Mouse (Mus musculus) gastrocnemius, adult 2 months (tissue): ENCODE measurements around the gene Gm21860. TPM values are rescaled to one million over a fixed set of nuclear protein-coding genes. Genes with fewer than 3 reads are reported as not detected.
"Not testable (repeated sequence)": the region's sequence is repeated elsewhere in the genome, so short reads cannot be mapped to it uniquely, and the experiment has no call there.

Source experiments
- DNase-seq: peaks from one replicate; pipeline ENCODE4 v3.0.0; 2022
- H3K27ac ChIP-seq: fragments of 200-600 bp; 2 replicates; pipeline ENCODE4 v1.8.1; 2022; ENCODE audit warnings: mild to moderate bottlenecking
- H3K4me3 ChIP-seq: fragments of 200-600 bp; 2 replicates; pipeline ENCODE4 v1.8.1; 2022; ENCODE audit warnings: mild to moderate bottlenecking, moderate library complexity
- intact Hi-C: fragments of 180-260 bp; cut with DNase I; formaldehyde crosslinking; loops from one replicate; pipeline ENCODE4 v1.15.1; 2025
- total RNA-seq, 2 experiments: library from RNA; stranded (reverse); gene quantifications; 2 replicates each; pipeline ENCODE4 v1.2.3; 2021

The Gm21860 gene
- total RNA-seq, 2 experiments from 2014 or later = not detected

DNA sequence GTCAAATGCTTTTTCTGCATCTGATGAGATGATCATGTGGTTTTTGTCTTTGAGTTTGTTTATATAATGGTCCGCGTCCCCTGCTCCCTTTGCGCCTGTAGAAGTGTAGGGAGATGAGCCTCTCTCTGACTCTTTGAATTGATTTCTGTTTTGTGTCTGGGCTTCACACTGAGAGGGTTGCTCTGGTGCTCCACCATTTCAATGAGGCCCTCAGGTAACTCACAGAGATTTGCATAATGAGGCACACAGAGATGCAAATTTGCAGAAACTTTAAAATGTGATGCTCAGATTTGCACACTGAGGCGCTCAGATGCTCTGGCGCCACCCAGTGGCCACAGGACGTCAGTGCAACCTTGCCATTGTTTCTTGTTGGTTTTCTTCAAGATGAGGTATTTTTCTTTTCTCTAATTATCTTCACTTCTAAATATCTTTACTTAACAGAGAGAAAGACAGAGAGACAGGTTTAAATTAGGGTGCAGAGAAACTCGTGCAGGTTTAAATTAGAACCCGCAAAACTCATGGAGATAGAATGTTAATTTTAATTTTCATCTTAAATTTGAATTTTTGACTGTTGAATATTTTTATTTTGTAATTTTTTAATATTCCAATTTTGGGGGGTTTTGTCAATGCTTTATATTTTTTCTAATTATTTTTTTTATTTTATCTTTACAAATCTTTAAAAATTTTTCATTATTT, 30.5 kb downstream of the Gm21860 start:
- H3K27ac ChIP-seq, DNase-seq, H3K4me3 ChIP-seq, intact Hi-C loops: not testable (repeated sequence)

- intact Hi-C loops, H3K4me3 ChIP-seq, H3K27ac ChIP-seq: not testable (repeated sequence)
- peak; percentile 25 for DNase-seq
These were observed 31.2 kb downstream of the Gm21860 start for GRCm38 (mm10) chrY:90723336-90723987.

GRCm38 (mm10) chrY:90720505-90720904, 34.1 kb downstream of the Gm21860 start:
- intact Hi-C loops, DNase-seq, H3K4me3 ChIP-seq, H3K27ac ChIP-seq: not testable (repeated sequence)

DNA sequence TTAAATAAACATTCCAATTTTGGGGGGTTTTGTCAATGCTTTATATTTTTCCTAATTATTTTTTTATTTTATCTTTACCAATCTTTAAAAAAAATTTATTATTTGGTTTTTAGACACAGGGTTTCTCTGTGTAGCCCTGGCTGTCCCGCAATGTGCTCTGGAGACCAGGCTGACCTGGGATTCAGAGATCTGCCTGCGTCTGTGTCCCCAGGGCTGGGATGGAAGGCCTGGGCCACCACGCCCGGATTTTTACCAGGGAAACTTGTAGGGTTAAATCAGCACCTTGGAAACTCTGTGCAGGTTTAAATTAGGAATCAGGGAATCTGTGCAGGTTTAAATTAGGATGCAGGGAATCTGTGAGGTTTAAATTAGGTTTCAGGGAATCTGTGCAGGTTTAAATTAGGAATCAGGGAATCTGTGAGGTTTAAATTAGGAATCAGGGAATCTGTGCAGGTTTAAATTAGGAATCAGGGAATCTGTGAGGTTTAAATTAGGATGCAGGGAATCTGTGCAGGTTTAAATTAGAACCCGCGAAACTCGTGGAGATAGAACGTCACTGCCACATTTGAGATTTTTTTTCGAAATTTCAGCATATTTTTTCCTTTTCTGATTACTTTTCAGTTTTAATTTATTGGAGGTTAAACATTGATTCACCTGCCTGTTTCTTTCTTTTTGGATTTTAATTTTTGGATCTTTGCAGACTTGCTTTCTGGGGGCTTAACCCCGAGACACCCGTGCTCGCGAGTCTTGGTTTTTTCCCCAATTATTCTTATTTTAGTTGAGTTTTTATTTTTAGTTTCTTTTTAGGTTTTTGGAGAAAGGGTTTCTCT, 35.0 kb downstream of the Gm21860 start:
- intact Hi-C loops, DNase-seq, H3K27ac ChIP-seq, H3K4me3 ChIP-seq: not testable (repeated sequence)

DNA sequence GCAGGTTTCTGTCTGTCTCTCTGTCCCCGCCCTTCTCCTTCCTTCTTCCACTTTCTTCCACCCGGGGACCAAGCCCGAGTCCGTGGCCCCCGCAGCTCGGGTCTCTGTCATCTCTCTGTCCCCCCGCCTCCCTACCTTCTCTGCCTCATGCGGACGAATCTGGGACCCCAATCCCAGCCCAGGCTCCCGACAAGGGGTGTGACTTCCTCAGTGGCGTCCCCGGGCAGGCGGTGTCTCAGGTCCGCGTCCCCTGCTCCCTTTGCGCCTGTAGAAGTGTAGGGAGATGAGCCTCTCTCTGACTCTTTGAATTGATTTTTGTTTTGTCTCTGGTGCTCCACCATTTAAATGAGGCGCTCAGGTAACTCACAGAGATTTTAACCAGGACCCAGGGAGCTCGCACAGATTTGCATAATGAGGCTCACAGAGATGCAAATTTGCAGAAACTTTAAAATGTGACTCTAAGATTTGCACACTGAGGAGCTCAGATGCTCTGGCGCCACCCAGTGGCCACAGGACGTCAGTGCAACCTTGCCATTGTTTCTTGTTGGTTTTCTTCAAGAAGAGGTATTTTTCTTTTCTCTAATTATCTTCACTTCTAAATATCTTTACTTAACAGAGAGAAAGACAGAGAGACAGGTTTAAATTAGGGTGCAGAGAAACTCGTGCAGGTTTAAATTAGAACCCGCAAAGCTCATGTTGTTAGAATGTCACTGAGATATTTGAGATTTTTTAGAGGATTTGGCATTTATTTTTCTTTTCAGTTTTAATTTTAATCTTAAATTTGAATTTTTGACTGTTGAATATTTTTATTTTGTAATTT, 35.8 kb downstream of the Gm21860 start:
- H3K4me3 ChIP-seq, H3K27ac ChIP-seq, intact Hi-C loops: not testable (repeated sequence)
- DNase-seq = peak; percentile 63

- intact Hi-C loops, H3K27ac ChIP-seq, DNase-seq, H3K4me3 ChIP-seq: not testable (repeated sequence)
These were observed 36.6 kb downstream of the Gm21860 start for GRCm38 (mm10) chrY:90718021-90718420.

DNA sequence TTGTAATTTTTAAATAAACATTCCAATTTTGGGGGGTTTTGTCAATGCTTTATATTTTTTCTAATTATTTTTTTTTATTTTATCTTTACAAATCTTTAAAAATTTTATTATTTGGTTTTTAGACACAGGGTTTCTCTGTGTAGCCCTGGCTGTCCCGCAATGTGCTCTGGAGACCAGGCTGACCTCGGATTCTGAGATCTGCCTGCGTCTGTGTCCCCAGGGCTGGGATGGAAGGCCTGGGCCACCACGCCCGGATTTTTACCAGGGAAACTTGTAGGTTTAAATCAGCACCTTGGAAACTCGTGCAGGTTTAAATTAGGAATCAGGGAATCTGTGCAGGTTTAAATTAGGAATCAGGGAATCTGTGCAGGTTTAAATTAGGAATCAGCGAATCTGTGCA, 37.1 kb downstream of the Gm21860 start:
- H3K27ac ChIP-seq, H3K4me3 ChIP-seq, intact Hi-C loops: not testable (repeated sequence)
- DNase-seq = peak; percentile 12

Other genes starting within 250 kb of the Gm21860 start
- not detected for gene Gm47283, start 29.9 kb upstream of the Gm21860 start, total RNA-seq
- gene Gm21748, start 84.4 kb upstream of the Gm21860 start, total RNA-seq = not detected